Mouse (Mus musculus) G1E (cell line): ENCODE data around the gene Atf3. TPM values are rescaled to one million over a fixed set of nuclear protein-coding genes. Genes with fewer than 3 reads are reported as not detected.

ENCODE experiments used
- ATAC-seq: 2 replicates; pipeline ENCODE4 v1.8.0; 2016; ENCODE audit warnings: mild to moderate bottlenecking; ENCODE audit not compliant: insufficient number of reproducible peaks, poor library complexity, low FRiP score, severe bottlenecking; ENCODE audit errors: extremely low read depth
- DNase-seq: peaks from one replicate; pipeline ENCODE4 v3.0.0; 2012; ENCODE audit warnings: low spot score
- H3K27me3 ChIP-seq: 2 replicates; pipeline ENCODE4 v1.6.1; 2012; ENCODE audit warnings: mild to moderate bottlenecking, low read length, inconsistent platforms; ENCODE audit not compliant: insufficient read depth
- H3K36me3 ChIP-seq: replicated peaks from 2 replicates; pipeline ENCODE3; 2012; ENCODE audit warnings: mild to moderate bottlenecking, inconsistent platforms
- H3K4me1 ChIP-seq: 2 replicates; pipeline ENCODE4 v1.6.1; 2012; ENCODE audit warnings: low read depth, low read length, inconsistent platforms, mixed read lengths; ENCODE audit not compliant: insufficient read depth
- H3K4me3 ChIP-seq: 2 replicates; pipeline ENCODE4 v1.5.1; 2012; ENCODE audit warnings: low read depth, mild to moderate bottlenecking, inconsistent platforms, low read length, moderate library complexity, mixed read lengths
- H3K9me3 ChIP-seq: replicated peaks from 2 replicates; pipeline ENCODE4 v1.6.1; 2012; ENCODE audit warnings: inconsistent platforms
- CTCF ChIP-seq: IDR thresholded peaks from 2 replicates; pipeline ENCODE4 v1.5.1; 2012; ENCODE audit warnings: low read depth, low read length, inconsistent platforms, mixed read lengths
- GATA1 ChIP-seq: IDR thresholded peaks from 2 replicates; pipeline ENCODE4 v1.6.1; 2012; ENCODE audit warnings: borderline replicate concordance, low read length, inconsistent platforms, mixed read lengths
- GATA2 ChIP-seq: IDR thresholded peaks from 2 replicates; pipeline ENCODE4 v1.6.1; 2012; ENCODE audit warnings: low read depth, low read length, inconsistent platforms, borderline replicate concordance
- POLR2AphosphoS5 ChIP-seq: IDR thresholded peaks from 2 replicates; pipeline ENCODE4 v1.6.1; 2012; ENCODE audit warnings: low read depth, low read length, inconsistent platforms; ENCODE audit not compliant: insufficient replicate concordance
- TAL1 ChIP-seq: conservative IDR thresholded peaks from 2 replicates; pipeline ENCODE4 v1.6.1; 2012; ENCODE audit warnings: low read depth, low read length, inconsistent platforms, mixed read lengths
- polyA plus RNA-seq: library from polyadenylated mRNA; stranded (reverse); fragments of >175 nt; gene quantifications from 2 replicates; pipeline ENCODE4 v1.2.3, GENCODE M21; 2012
- total RNA-seq, 2 experiments: library from RNA; stranded (forward) in 1 of 2; stranded (reverse) in 1 of 2; fragments of 200-1000 nt in 1 of 2; fragments of >200 nt in 1 of 2; fragmentation: Nextera tagmentation in 1 of 2; gene quantifications; 2 replicates each; pipeline ENCODE4 v1.2.3; 2014 to 2017

The Atf3 gene
- total RNA-seq (2014; fragmentation: Nextera tagmentation) = not detected in 2 replicates
- total RNA-seq (2017) = 0.16 TPM in 1 of 2 replicates, not detected in the other
- not detected in 2 replicates for polyA plus RNA-seq

GRCm38 (mm10) chr1:191217939-191218338 is at the start of gene Atf3:
Atf3 (minus strand) TSS chr1:191218039.
- TF ChIP-seq TAL1 = no peak
- no peak for TF ChIP-seq GATA1
- TF ChIP-seq POLR2AphosphoS5 = no peak
- TF ChIP-seq GATA2 = no peak
- no peak for TF ChIP-seq CTCF
- no peaks in the 10 kb centered on the region for H3K36me3 ChIP-seq
- no peak within 1 kb of the TSS for H3K4me3 ChIP-seq
- H3K4me1 ChIP-seq = peaks cover 12% of the 10 kb centered on the region
- ATAC-seq (no peak), DNase-seq (no peak)
- H3K27me3 ChIP-seq = peaks cover 53% of the 10 kb centered on the region
- no peaks in the 10 kb centered on the region for H3K9me3 ChIP-seq

GRCm38 (mm10) chr1:191267162-191267561 is 49.3 kb upstream of the Atf3 start:
- no peak for DNase-seq
- Histone ChIP-seq H3K4me1 (no peaks in the 10 kb centered on the region), H3K36me3 (no peaks in the 10 kb centered on the region), H3K27me3 (peaks cover 21% of the 10 kb centered on the region), H3K9me3 (no peaks in the 10 kb centered on the region), H3K4me3 (no peak overlapping the region)
- no peak for ATAC-seq
- TF ChIP-seq GATA1 (no peak), POLR2AphosphoS5 (no peak), CTCF (no peak), TAL1 (no peak), GATA2 (no peak)

- Histone ChIP-seq H3K9me3 (no peaks in the 10 kb centered on the region), H3K27me3 (peaks cover 14% of the 10 kb centered on the region), H3K4me1 (no peaks in the 10 kb centered on the region), H3K4me3 (no peak overlapping the region), H3K36me3 (no peaks in the 10 kb centered on the region)
- no peak for ATAC-seq
- TF ChIP-seq TAL1 (no peak), GATA2 (no peak), GATA1 (no peak), POLR2AphosphoS5 (no peak), CTCF (no peak)
- no peak for DNase-seq
These were observed 45.6 kb upstream of the Atf3 start for GRCm38 (mm10) chr1:191263471-191263870.

- Histone ChIP-seq H3K9me3 (no peaks in the 10 kb centered on the region), H3K4me3 (no peak overlapping the region), H3K27me3 (peaks cover 10% of the 10 kb centered on the region; the same call in 1 of the 2 replicates), H3K4me1 (no peaks in the 10 kb centered on the region), H3K36me3 (no peaks in the 10 kb centered on the region)
- DNase-seq = no peak
- TF ChIP-seq TAL1 = no peak
- no peak for TF ChIP-seq GATA2
- TF ChIP-seq POLR2AphosphoS5 = no peak
- TF ChIP-seq CTCF = no peak
- no peak for TF ChIP-seq GATA1
- no peak for ATAC-seq
These were observed 44.0 kb upstream of the Atf3 start for GRCm38 (mm10) chr1:191261861-191262260.

- ATAC-seq (no peak), DNase-seq (no peak)
- Histone ChIP-seq H3K27me3 (peaks cover 16% of the 10 kb centered on the region; the same call in 1 of the 2 replicates), H3K9me3 (no peaks in the 10 kb centered on the region), H3K36me3 (no peaks in the 10 kb centered on the region), H3K4me1 (no peaks in the 10 kb centered on the region), H3K4me3 (no peak overlapping the region)
- TF ChIP-seq CTCF = no peak
- TF ChIP-seq GATA2 = no peak
- no peak for TF ChIP-seq TAL1
- no peak for TF ChIP-seq GATA1
- no peak for TF ChIP-seq POLR2AphosphoS5
These were observed 41.8 kb upstream of the Atf3 start for GRCm38 (mm10) chr1:191259661-191260060.

GRCm38 (mm10) chr1:191259121-191259520 is 41.3 kb upstream of the Atf3 start:
- Histone ChIP-seq H3K4me1 (no peaks in the 10 kb centered on the region), H3K9me3 (no peaks in the 10 kb centered on the region), H3K4me3 (no peak overlapping the region), H3K27me3 (peaks cover 19% of the 10 kb centered on the region; the same call in 1 of the 2 replicates), H3K36me3 (no peaks in the 10 kb centered on the region)
- DNase-seq (no peak), ATAC-seq (no peak)
- TF ChIP-seq TAL1 (no peak), GATA2 (no peak), GATA1 (no peak), CTCF (no peak), POLR2AphosphoS5 (no peak)
